Mouse (Mus musculus): ENCODE measurements at regions not wholly inside any gene's neighbourhood (a gene's known extent, or its start where the extent isn't known, plus 50 kb on each side); places are given as distances from the start of the nearest gene placed in this dataset.

- H3K4me1 ChIP-seq (ENCODE audit: control insufficient read depth, insufficient read depth, low read length) = no peaks in the 10 kb centered on the region
- no peaks in the 10 kb centered on the region for H3K9me3 ChIP-seq (replicated peaks; ENCODE audit: control insufficient read depth, low read length)
- H3K4me3 ChIP-seq (ENCODE audit: low read length) = no peak overlapping the region
- no peak overlapping the region for H3K4me2 ChIP-seq (ENCODE audit: low read depth, low read length)
- no peak overlapping the region for H3K27ac ChIP-seq (ENCODE audit: low read length)
- no peaks in the 10 kb centered on the region for H3K36me3 ChIP-seq (ENCODE audit: control insufficient read depth, insufficient read depth)
- 50% methylated on average over 3 of the region's 3 CpGs for WGBS
- H3K27me3 ChIP-seq (ENCODE audit: control insufficient read depth, insufficient read depth, low read length) = no peaks in the 10 kb centered on the region
- no peak overlapping the region for H3K9ac ChIP-seq (ENCODE audit: low read length)
- ATAC-seq (replicated peaks; ENCODE audit: extremely low read depth, insufficient read depth, low FRiP score) = no peak
Measured at GRCm38 (mm10) chr10:105125736-105126135, 448.5 kb downstream of the Tmtc2 start.

GRCm38 (mm10) chr10:105120229-105120628 lies 454.0 kb downstream of the Tmtc2 start:
- no peaks in the 10 kb centered on the region for H3K9me3 ChIP-seq (replicated peaks; ENCODE audit: control insufficient read depth, low read length)
- 56% methylated on average over 10 of the region's 10 CpGs for WGBS
- H3K9ac ChIP-seq (ENCODE audit: low read length) = no peak overlapping the region
- no peak overlapping the region for H3K4me2 ChIP-seq (ENCODE audit: low read depth, low read length)
- no peaks in the 10 kb centered on the region for H3K27me3 ChIP-seq (ENCODE audit: control insufficient read depth, insufficient read depth, low read length)
- no peak overlapping the region for H3K27ac ChIP-seq (ENCODE audit: low read length)
- H3K4me3 ChIP-seq (ENCODE audit: low read length) = no peak overlapping the region
- ATAC-seq (replicated peaks; ENCODE audit: extremely low read depth, insufficient read depth, low FRiP score) = 0 out of 2 replicates have a peak, but pooled peaks have one; percentile 41
- H3K4me1 ChIP-seq (ENCODE audit: control insufficient read depth, insufficient read depth, low read length) = no peaks in the 10 kb centered on the region
- no peaks in the 10 kb centered on the region for H3K36me3 ChIP-seq (ENCODE audit: control insufficient read depth, insufficient read depth)

GRCm38 (mm10) chr10:105116138-105116537 lies 458.1 kb downstream of the Tmtc2 start:
- H3K4me2 ChIP-seq (ENCODE audit: low read depth, low read length) = no peak overlapping the region
- no peak overlapping the region for H3K4me3 ChIP-seq (ENCODE audit: low read length)
- H3K27me3 ChIP-seq (ENCODE audit: control insufficient read depth, insufficient read depth, low read length) = no peaks in the 10 kb centered on the region
- H3K9ac ChIP-seq (ENCODE audit: low read length) = no peak overlapping the region
- WGBS = 93% methylated on average over 1 of the region's 1 CpGs
- ATAC-seq (replicated peaks; ENCODE audit: extremely low read depth, insufficient read depth, low FRiP score) = no peak
- no peak overlapping the region for H3K27ac ChIP-seq (ENCODE audit: low read length)
- no peaks in the 10 kb centered on the region for H3K9me3 ChIP-seq (replicated peaks; ENCODE audit: control insufficient read depth, low read length)
- H3K4me1 ChIP-seq (ENCODE audit: control insufficient read depth, insufficient read depth, low read length) = no peaks in the 10 kb centered on the region
- H3K36me3 ChIP-seq (ENCODE audit: control insufficient read depth, insufficient read depth) = no peaks in the 10 kb centered on the region

GRCm38 (mm10) chr10:105114927-105115326 lies 459.3 kb downstream of the Tmtc2 start:
- no peak for ATAC-seq (replicated peaks; ENCODE audit: extremely low read depth, insufficient read depth, low FRiP score)
- H3K4me2 ChIP-seq (ENCODE audit: low read depth, low read length) = no peak overlapping the region
- whole genome bisulfite sequencing = 54% methylated on average over 5 of the region's 5 CpGs

GRCm38 (mm10) chr10:105110247-105110646 lies 464.0 kb downstream of the Tmtc2 start:
- H3K27ac ChIP-seq (ENCODE audit: low read length) = no peak overlapping the region
- no peak overlapping the region for H3K4me2 ChIP-seq (ENCODE audit: low read depth, low read length)
- no peaks in the 10 kb centered on the region for H3K9me3 ChIP-seq (replicated peaks; ENCODE audit: control insufficient read depth, low read length)
- H3K9ac ChIP-seq (ENCODE audit: low read length) = no peak overlapping the region
- H3K36me3 ChIP-seq (ENCODE audit: control insufficient read depth, insufficient read depth) = no peaks in the 10 kb centered on the region
- no peak for ATAC-seq (replicated peaks; ENCODE audit: extremely low read depth, insufficient read depth, low FRiP score)
- H3K27me3 ChIP-seq (ENCODE audit: control insufficient read depth, insufficient read depth, low read length) = no peaks in the 10 kb centered on the region
- WGBS = 34% methylated on average over 5 of the region's 5 CpGs
- no peaks in the 10 kb centered on the region for H3K4me1 ChIP-seq (ENCODE audit: control insufficient read depth, insufficient read depth, low read length)
- H3K4me3 ChIP-seq (ENCODE audit: low read length) = no peak overlapping the region

More at GRCm38 (mm10) chr10:105114927-105115326, 459.3 kb downstream of the Tmtc2 start:
- H3K9me3 ChIP-seq (replicated peaks; ENCODE audit: control insufficient read depth, low read length) = no peaks in the 10 kb centered on the region
- no peak overlapping the region for H3K27ac ChIP-seq (ENCODE audit: low read length)
- no peak overlapping the region for H3K9ac ChIP-seq (ENCODE audit: low read length)
- H3K4me1 ChIP-seq (ENCODE audit: control insufficient read depth, insufficient read depth, low read length) = no peaks in the 10 kb centered on the region
- H3K4me3 ChIP-seq (ENCODE audit: low read length) = no peak overlapping the region
- no peaks in the 10 kb centered on the region for H3K27me3 ChIP-seq (ENCODE audit: control insufficient read depth, insufficient read depth, low read length)
- H3K36me3 ChIP-seq (ENCODE audit: control insufficient read depth, insufficient read depth) = no peaks in the 10 kb centered on the region

GRCm38 (mm10) chr10:105097045-105097331 lies 477.3 kb downstream of the Tmtc2 start:
- no peak overlapping the region for H3K4me2 ChIP-seq (ENCODE audit: low read depth, low read length)
- H3K9me3 ChIP-seq (replicated peaks; ENCODE audit: control insufficient read depth, low read length) = no peaks in the 10 kb centered on the region
- WGBS = 72% methylated on average over 2 of the region's 2 CpGs
- H3K27ac ChIP-seq (ENCODE audit: low read length) = no peak overlapping the region
- no peak overlapping the region for H3K9ac ChIP-seq (ENCODE audit: low read length)
- no peaks in the 10 kb centered on the region for H3K36me3 ChIP-seq (ENCODE audit: control insufficient read depth, insufficient read depth)
- ATAC-seq (replicated peaks; ENCODE audit: extremely low read depth, insufficient read depth, low FRiP score) = no peak
- H3K4me3 ChIP-seq (ENCODE audit: low read length) = no peak overlapping the region
- no peaks in the 10 kb centered on the region for H3K27me3 ChIP-seq (ENCODE audit: control insufficient read depth, insufficient read depth, low read length)
- H3K4me1 ChIP-seq (ENCODE audit: control insufficient read depth, insufficient read depth, low read length) = no peaks in the 10 kb centered on the region

GRCm38 (mm10) chr10:105096323-105097044 lies 477.8 kb downstream of the Tmtc2 start:
- Histone ChIP-seq H3K9me3 (replicated peaks; ENCODE audit: control insufficient read depth, low read length) (no peaks in the 10 kb centered on the region), H3K36me3 (ENCODE audit: control insufficient read depth, insufficient read depth) (no peaks in the 10 kb centered on the region), H3K27ac (ENCODE audit: low read length) (no peak overlapping the region), H3K27me3 (ENCODE audit: control insufficient read depth, insufficient read depth, low read length) (no peaks in the 10 kb centered on the region), H3K4me2 (ENCODE audit: low read depth, low read length) (no peak overlapping the region), H3K9ac (ENCODE audit: low read length) (no peak overlapping the region), H3K4me1 (ENCODE audit: control insufficient read depth, insufficient read depth, low read length) (no peaks in the 10 kb centered on the region), H3K4me3 (ENCODE audit: low read length) (no peak overlapping the region)
- no peak for ATAC-seq (replicated peaks; ENCODE audit: extremely low read depth, insufficient read depth, low FRiP score)
- WGBS = 86% methylated on average over 16 of the region's 16 CpGs

- Histone ChIP-seq H3K4me3 (ENCODE audit: low read length) (no peak overlapping the region), H3K27ac (ENCODE audit: low read length) (no peak overlapping the region), H3K4me1 (ENCODE audit: control insufficient read depth, insufficient read depth, low read length) (no peaks in the 10 kb centered on the region), H3K36me3 (ENCODE audit: control insufficient read depth, insufficient read depth) (no peaks in the 10 kb centered on the region), H3K27me3 (ENCODE audit: control insufficient read depth, insufficient read depth, low read length) (no peaks in the 10 kb centered on the region), H3K9ac (ENCODE audit: low read length) (no peak overlapping the region), H3K4me2 (ENCODE audit: low read depth, low read length) (no peak overlapping the region), H3K9me3 (replicated peaks; ENCODE audit: control insufficient read depth, low read length) (no peaks in the 10 kb centered on the region)
- WGBS = 76% methylated on average over 4 of the region's 4 CpGs
- no peak for ATAC-seq (replicated peaks; ENCODE audit: extremely low read depth, insufficient read depth, low FRiP score)
Measured at GRCm38 (mm10) chr10:105095800-105096199, 478.5 kb downstream of the Tmtc2 start.

GRCm38 (mm10) chr10:105076892-105077291 lies 497.4 kb downstream of the Tmtc2 start:
- ATAC-seq (replicated peaks; ENCODE audit: extremely low read depth, insufficient read depth, low FRiP score) = no peak
- no peaks in the 10 kb centered on the region for H3K4me1 ChIP-seq (ENCODE audit: control insufficient read depth, insufficient read depth, low read length)
- H3K9me3 ChIP-seq (replicated peaks; ENCODE audit: control insufficient read depth, low read length) = no peaks in the 10 kb centered on the region
- 69% methylated on average over 2 of the region's 2 CpGs for WGBS
- no peak overlapping the region for H3K9ac ChIP-seq (ENCODE audit: low read length)
- H3K27me3 ChIP-seq (ENCODE audit: control insufficient read depth, insufficient read depth, low read length) = no peaks in the 10 kb centered on the region
- H3K4me2 ChIP-seq (ENCODE audit: low read depth, low read length) = no peak overlapping the region
- no peak overlapping the region for H3K4me3 ChIP-seq (ENCODE audit: low read length)
- H3K36me3 ChIP-seq (ENCODE audit: control insufficient read depth, insufficient read depth) = no peaks in the 10 kb centered on the region
- no peak overlapping the region for H3K27ac ChIP-seq (ENCODE audit: low read length)

All from heart, embryonic 16.5 days (tissue).